In the genomic region with DNA sequence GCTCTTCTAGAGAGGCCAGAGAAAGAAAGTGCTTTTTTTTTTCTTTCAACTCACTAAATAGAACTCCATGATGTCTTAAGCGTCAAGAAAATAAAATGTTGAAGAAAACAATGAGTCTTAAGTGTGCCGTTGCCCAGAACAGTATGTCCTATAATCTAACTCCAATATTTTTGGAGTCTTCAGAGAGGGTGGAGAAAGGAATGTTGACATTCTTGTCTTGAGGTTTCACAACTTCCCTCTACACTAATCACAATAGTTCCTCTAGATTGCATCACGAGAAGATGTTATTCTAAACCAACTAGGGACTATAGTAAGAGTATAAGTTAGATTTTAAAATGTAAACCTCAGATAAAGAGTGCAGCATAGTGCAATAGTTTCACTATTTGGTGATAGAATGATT, we compare ENCODE assay signal across 14 mouse cellular contexts.
"Had no signal": no experiment of that assay in that cellular context is flagged by ENCODE, and none has a peak within 500 bp of the region (broad histone marks: within the 10 kb centered on the region; RNA-seq: fewer than 3 reads in every experiment).

No protein-coding gene starts in this region.

- H3K27ac ChIP-seq: kidney, postnatal 0 days; layer of hippocampus, adult 2 months; liver, embryonic 14.5 days; macrophage; midbrain, embryonic 15.5 days; stomach, postnatal 0 days had no signal

- H3K27me3 ChIP-seq: midbrain, embryonic 15.5 days had no signal

- H3K4me3 ChIP-seq: layer of hippocampus, adult 2 months; midbrain, embryonic 15.5 days had no signal

- H3K36me3 ChIP-seq: midbrain, embryonic 15.5 days had no signal

- ATAC-seq: intestine, postnatal 0 days; liver, postnatal 0 days; midbrain, embryonic 15.5 days had no signal

- H3K9ac ChIP-seq: liver, embryonic 14.5 days; liver, postnatal 0 days; lung, embryonic 14.5 days; midbrain, embryonic 15.5 days had no signal

- DNase-seq: kidney, adult 2 months; kidney, postnatal 25 days; layer of hippocampus, adult 9-11 months; liver, postnatal 0 days; right cerebral cortex, postnatal 14 days; right cerebral cortex, postnatal 4 days had no signal

- H3K4me1 ChIP-seq: midbrain, embryonic 15.5 days had no signal
